Comparison of ENCODE assay signal across 14 mouse cellular contexts in genomic region chr10:81536734-81537133, GRCm38 (mm10). TPM values are rescaled to one million over a fixed set of nuclear protein-coding genes. Genes with fewer than 3 reads are reported as not detected.
DNase-seq lines count a peak whose midpoint lies in the region; ATAC-seq and TF ChIP-seq lines count a peak whose summit lies in the region.
"Had no signal": no experiment of that assay in that cellular context is flagged by ENCODE, and none has a peak within 500 bp of the region (broad histone marks: within the 10 kb centered on the region; RNA-seq: fewer than 3 reads in every experiment).

No protein-coding gene starts in this region.

- in situ Hi-C loops in CH12.LX (cut with MboI; ENCODE audit: low pct_ligation_motif_present, low pct_unique_long_range_greater_than_20kb, low sequenced_read_pairs) = no loop called here

- peak; percentile 54 to 76 for TF ChIP-seq CTCF in CH12.LX (conservative IDR thresholded peaks at IDR 0.05 in 1 of 2, IDR thresholded peaks at IDR 0.05 in 1 of 2; ENCODE audit: low read depth in 2 of 2, low read length in 2 of 2)

- H3K36me3 ChIP-seq in CH12.LX (replicated peaks in 1 of 2; ENCODE audit: control insufficient read depth in 1 of 2, insufficient read depth in 1 of 2, low read length in 1 of 2) = peaks cover 23 to 90% of the 10 kb centered on the region in 2 experiments
- H3K36me3 ChIP-seq: hindbrain, embryonic 15.5 days had no signal

- no peaks in the 10 kb centered on the region for H3K27me3 ChIP-seq in CH12.LX (replicated peaks)
- H3K27me3 ChIP-seq: hindbrain, embryonic 15.5 days; limb, embryonic 13.5 days; midbrain, embryonic 13.5 days had no signal

- no peaks in the 10 kb centered on the region for H3K9me3 ChIP-seq in CH12.LX (replicated peaks; ENCODE audit: low read length)
- H3K9me3 ChIP-seq: hindbrain, embryonic 15.5 days; limb, embryonic 13.5 days; midbrain, embryonic 13.5 days had no signal

- no peak overlapping the region for H3K4me2 ChIP-seq in CH12.LX (ENCODE audit: insufficient read depth, low read depth, poor library complexity, severe bottlenecking)
- H3K4me2 ChIP-seq: hindbrain, embryonic 15.5 days; limb, embryonic 13.5 days; midbrain, embryonic 13.5 days had no signal

- TF ChIP-seq EP300 in CH12.LX (IDR thresholded peaks at IDR 0.05; ENCODE audit: low read length) = no peak

- ATAC-seq in erythroblast, adult 5-6 weeks (replicated peaks; ENCODE audit: low FRiP score, poor library complexity, severe bottlenecking) = 0 out of 2 replicates have a peak, but pooled peaks have one; percentile 40
- ATAC-seq: midbrain, embryonic 13.5 days had no signal

- no peaks in the 10 kb centered on the region for H3K79me2 ChIP-seq in CH12.LX (replicated peaks; ENCODE audit: control insufficient read depth, extremely low read depth, insufficient read depth, poor library complexity, severe bottlenecking)

- peak; percentile 63 to 78 for DNase-seq in cerebellum, postnatal 10 days
- no peak for DNase-seq in cerebellum, adult 9-10 months
- peak; percentile 31 for DNase-seq in left cerebral cortex, postnatal 4 days
- DNase-seq in left cerebral cortex, adult 18-20 months (ENCODE audit: low spot score in 2 of 2) = no peak
- DNase-seq in CH12.LX (ENCODE audit: extremely low read depth) = no peak
- no peak for DNase-seq in ovary, postnatal 36 days (ENCODE audit: low spot score)
- DNase-seq in kidney, adult 8-10 months = no peak
- DNase-seq: adrenal gland, adult 8-10 months; cerebellum, adult 9-11 months; heart, adult 18-20 months had no signal

- peak; percentile 14 for TF ChIP-seq RAD21 in CH12.LX (IDR thresholded peaks at IDR 0.05; ENCODE audit: low read depth, low read length)

- dilution Hi-C loops in CH12.LX (cut with MboI; ENCODE audit: extremely low pct_ligation_motif_present, extremely low pct_unique_long_range_greater_than_20kb, low sequenced_read_pairs) = no loop called here

- intact Hi-C loops in left cerebral cortex, postnatal 4 days (cut with DNase I) = no loop called here

- no peak for TF ChIP-seq POLR2A in CH12.LX (IDR thresholded peaks at IDR 0.05; ENCODE audit: low read depth, low read length)

- H3K4me3 ChIP-seq in CH12.LX (replicated peaks in 1 of 3; ENCODE audit: low read depth in 2 of 3, low read length in 2 of 3, poor library complexity in 1 of 3) = no peak overlapping the region
- H3K4me3 ChIP-seq: hindbrain, embryonic 15.5 days; limb, embryonic 13.5 days; midbrain, embryonic 13.5 days had no signal

- peaks cover 9 to 56% of the 10 kb centered on the region in 2 experiments for H3K4me1 ChIP-seq in CH12.LX (ENCODE audit: control insufficient read depth in 1 of 2, insufficient read depth in 2 of 2)

- H3K9ac ChIP-seq in CH12.LX (ENCODE audit: insufficient read depth, low read depth) = no peak overlapping the region
- H3K9ac ChIP-seq: hindbrain, embryonic 15.5 days; limb, embryonic 13.5 days; midbrain, embryonic 13.5 days had no signal

- H3K27ac ChIP-seq in CH12.LX (ENCODE audit: insufficient read depth, low read depth) = no peak overlapping the region
- H3K27ac ChIP-seq: hindbrain, embryonic 15.5 days; limb, embryonic 13.5 days; midbrain, embryonic 13.5 days had no signal

TF ChIP-seq in CH12.LX, 34 proteins besides CTCF, POLR2A, EP300 and RAD21:
- TF ChIP-seq KAT2A (IDR thresholded peaks at IDR 0.05; ENCODE audit: insufficient replicate concordance, low read length) = no peak
- peak; percentile 10; the same call in 1 of the 2 replicates for TF ChIP-seq SMC3 (IDR thresholded peaks at IDR 0.05; ENCODE audit: low read depth, low read length)

RNA-seq across cellular contexts. Expression of gene Gna11, which starts 8.3 kb away (rescaled TPM):
- total RNA-seq in left cerebral cortex, postnatal 4 days (2021) = 100 to 1,000 TPM; 116 to 117 TPM
- 100 to 1,000 TPM; 105 to 114 TPM for total RNA-seq in left cerebral cortex, adult 18-20 months (2021)
- total RNA-seq in CH12.LX (2012; rRNA removed) (7.2 and 9.0 TPM in 2 replicates), CH12.LX (2014; rRNA removed) (4.1 and 4.3 TPM in 2 replicates)
- polyA plus RNA-seq in CH12.LX (2012; ENCODE audit: insufficient read length, low read depth) = 6.9 and 8.7 TPM in 2 replicates
- total RNA-seq in erythroblast, adult 5-6 weeks (2015; ENCODE audit: low replicate concordance) = 1.9 and 2.1 TPM in 2 replicates
- 5.9 and 10.9 TPM in 2 replicates for total RNA-seq in erythroblast, adult 5-6 weeks (2017; ENCODE audit: low replicate concordance)

RNA-seq across cellular contexts. Expression of gene Gna15, which starts 12.7 kb away (rescaled TPM):
- 1 to 10 TPM; 1.1 to 1.6 TPM for total RNA-seq in left cerebral cortex, postnatal 4 days (2021)
- total RNA-seq in left cerebral cortex, adult 18-20 months (2021) = 1 to 10 TPM; 2.6 to 3.5 TPM
- total RNA-seq in CH12.LX (2012; rRNA removed) = 9.9 and 10.0 TPM in 2 replicates
- total RNA-seq in CH12.LX (2014; rRNA removed) = 5.2 and 5.5 TPM in 2 replicates
- polyA plus RNA-seq in CH12.LX (2012; ENCODE audit: insufficient read length, low read depth) = 4.9 and 5.2 TPM in 2 replicates
- 2.1 and 12.1 TPM in 2 replicates for total RNA-seq in erythroblast, adult 5-6 weeks (2015; ENCODE audit: low replicate concordance)
- 6.3 and 14.8 TPM in 2 replicates for total RNA-seq in erythroblast, adult 5-6 weeks (2017; ENCODE audit: low replicate concordance)

RNA-seq across cellular contexts. Expression of gene Aes, which starts 22.6 kb away (rescaled TPM):
- total RNA-seq in left cerebral cortex, postnatal 4 days (2021) = 100 to 1,000 TPM; 474 to 479 TPM
- 100 to 1,000 TPM; 700 to 737 TPM for total RNA-seq in left cerebral cortex, adult 18-20 months (2021)
- total RNA-seq in CH12.LX (2012; rRNA removed) (93.5 and 114 TPM in 2 replicates), CH12.LX (2014; rRNA removed) (7.3 and 11.5 TPM in 2 replicates)
- 23.4 and 25.1 TPM in 2 replicates for polyA plus RNA-seq in CH12.LX (2012; ENCODE audit: insufficient read length, low read depth)
- total RNA-seq in erythroblast, adult 5-6 weeks (2015; ENCODE audit: low replicate concordance) = 68.5 and 77.8 TPM in 2 replicates
- 31.4 and 81.9 TPM in 2 replicates for total RNA-seq in erythroblast, adult 5-6 weeks (2017; ENCODE audit: low replicate concordance)

RNA-seq across cellular contexts. Expression of gene S1pr4, which starts 36.8 kb away (rescaled TPM):
- under 1 TPM; 0.14 to 0.66 TPM for total RNA-seq in left cerebral cortex, postnatal 4 days (2021)
- total RNA-seq in left cerebral cortex, adult 18-20 months (2021) = under 1 TPM; 0.58 to 0.82 TPM
- total RNA-seq in CH12.LX (2012; rRNA removed) = 0.25 and 0.30 TPM in 2 replicates
- not detected in 2 replicates for total RNA-seq in CH12.LX (2014; rRNA removed)
- polyA plus RNA-seq in CH12.LX (2012; ENCODE audit: insufficient read length, low read depth) = 0.16 and 0.19 TPM in 2 replicates
- total RNA-seq in erythroblast, adult 5-6 weeks (2015; ENCODE audit: low replicate concordance) = 2.9 and 4.6 TPM in 2 replicates
- total RNA-seq in erythroblast, adult 5-6 weeks (2017; ENCODE audit: low replicate concordance) = 2.1 and 6.0 TPM in 2 replicates

RNA-seq across cellular contexts. Expression of gene Tle2, which starts 37.6 kb away (rescaled TPM):
- 10 to 100 TPM; 34.0 to 44.5 TPM for total RNA-seq in left cerebral cortex, postnatal 4 days (2021)
- 10 to 100 TPM; 41.3 to 42.4 TPM for total RNA-seq in left cerebral cortex, adult 18-20 months (2021)
- 0.30 TPM in 1 of 2 replicates, not detected in the other for total RNA-seq in CH12.LX (2012; rRNA removed)
- total RNA-seq in CH12.LX (2014; rRNA removed) = not detected in 2 replicates
- 0.29 TPM in 1 of 2 replicates, not detected in the other for polyA plus RNA-seq in CH12.LX (2012; ENCODE audit: insufficient read length, low read depth)
- not detected in 2 replicates for total RNA-seq in erythroblast, adult 5-6 weeks (2015; ENCODE audit: low replicate concordance)
- total RNA-seq in erythroblast, adult 5-6 weeks (2017; ENCODE audit: low replicate concordance) = not detected in 2 replicates

Comparison
In these comparisons a context has a peak if more than half of its experiments do, and no peak if none do; other contexts are left out.
1. DNase-seq: peak in cerebellum, postnatal 10 days (2 of 2) and left cerebral cortex, postnatal 4 days (single experiment); none in cerebellum, adult 9-10 months (single experiment), left cerebral cortex, adult 18-20 months (0 of 2), CH12.LX (single experiment), ovary, postnatal 36 days (single experiment) and kidney, adult 8-10 months (0 of 2).
2. RNA of gene Gna11, which starts 8.3 kb away (total RNA-seq): 116 to 117 TPM in left cerebral cortex, postnatal 4 days and 105 to 114 TPM in left cerebral cortex, adult 18-20 months; 1.9 to 10.9 TPM in erythroblast, adult 5-6 weeks and 4.1 to 9.0 TPM in CH12.LX; every median in the first group is over 4 times any median in the second.
3. RNA of gene Aes, which starts 22.6 kb away (total RNA-seq): 700 to 737 TPM in left cerebral cortex, adult 18-20 months and 474 to 479 TPM in left cerebral cortex, postnatal 4 days; 7.3 to 114 TPM in CH12.LX and 31.4 to 81.9 TPM in erythroblast, adult 5-6 weeks; every median in the first group is over 4 times any median in the second.